Mouse (Mus musculus): ENCODE results near the gene Syngr4.

- TF ChIP-seq CTCF (conservative IDR thresholded peaks at IDR 0.05; ENCODE audit: insufficient read depth, insufficient read length, low read depth, low read length), result no peak
- TF ChIP-seq POLR2A (IDR thresholded peaks at IDR 0.05; ENCODE audit: low read depth, low read length), result no peak
Measured at GRCm38 (mm10) chr7:45873061-45873947, 23.2 kb downstream of the Syngr4 start.
